Mouse (Mus musculus) spleen, adult 2 months (tissue): ENCODE results near the gene Nop58.

Experiments
- CTCF ChIP-seq: fragments of 200-500 bp; IDR thresholded peaks from 2 replicates; pipeline ENCODE4 v1.5.1; 2011; ENCODE audit warnings: mild to moderate bottlenecking, inconsistent platforms; ENCODE audit not compliant: insufficient read depth, insufficient read length, insufficient replicate concordance; ENCODE audit errors: extremely low read depth
- POLR2A ChIP-seq: fragments of 200-500 bp; IDR thresholded peaks from 2 replicates; pipeline ENCODE4 v1.6.1; 2011; ENCODE audit warnings: low read depth, low read length, inconsistent platforms

DNA sequence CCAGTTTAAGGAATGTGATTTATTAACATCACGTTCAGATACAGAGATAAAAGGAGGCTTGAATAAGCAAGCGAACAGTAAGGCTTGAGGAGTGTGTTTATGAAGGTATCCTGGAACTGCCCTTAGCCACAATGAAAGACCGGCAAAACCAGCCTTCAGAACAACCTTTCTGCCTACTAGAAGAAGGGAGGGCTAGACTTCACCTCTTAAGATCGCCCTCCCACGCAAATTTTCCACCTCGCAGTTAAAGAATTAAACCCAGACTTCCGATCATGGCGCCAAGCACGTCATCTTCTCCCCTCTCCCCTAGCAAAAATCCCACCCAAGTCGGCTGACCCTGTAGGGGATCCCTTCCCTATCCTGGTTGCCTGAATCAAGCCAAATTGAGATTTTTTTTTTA lies 77.4 kb downstream of the Nop58 start:
- TF ChIP-seq POLR2A (no peak), CTCF (no peak)
